Mouse (Mus musculus) skeletal muscle tissue, adult 2 months (tissue): Measurements from ENCODE around the gene Pipox.
A peak's percentile ranks its signal among the peaks of the same experiment; 100 is the strongest.

ENCODE experiments used
- DNase-seq: peaks from one replicate; pipeline ENCODE4 v3.0.0-alpha.2; 2012; ENCODE audit warnings: low read depth, low spot score

Pipox gene

DNA sequence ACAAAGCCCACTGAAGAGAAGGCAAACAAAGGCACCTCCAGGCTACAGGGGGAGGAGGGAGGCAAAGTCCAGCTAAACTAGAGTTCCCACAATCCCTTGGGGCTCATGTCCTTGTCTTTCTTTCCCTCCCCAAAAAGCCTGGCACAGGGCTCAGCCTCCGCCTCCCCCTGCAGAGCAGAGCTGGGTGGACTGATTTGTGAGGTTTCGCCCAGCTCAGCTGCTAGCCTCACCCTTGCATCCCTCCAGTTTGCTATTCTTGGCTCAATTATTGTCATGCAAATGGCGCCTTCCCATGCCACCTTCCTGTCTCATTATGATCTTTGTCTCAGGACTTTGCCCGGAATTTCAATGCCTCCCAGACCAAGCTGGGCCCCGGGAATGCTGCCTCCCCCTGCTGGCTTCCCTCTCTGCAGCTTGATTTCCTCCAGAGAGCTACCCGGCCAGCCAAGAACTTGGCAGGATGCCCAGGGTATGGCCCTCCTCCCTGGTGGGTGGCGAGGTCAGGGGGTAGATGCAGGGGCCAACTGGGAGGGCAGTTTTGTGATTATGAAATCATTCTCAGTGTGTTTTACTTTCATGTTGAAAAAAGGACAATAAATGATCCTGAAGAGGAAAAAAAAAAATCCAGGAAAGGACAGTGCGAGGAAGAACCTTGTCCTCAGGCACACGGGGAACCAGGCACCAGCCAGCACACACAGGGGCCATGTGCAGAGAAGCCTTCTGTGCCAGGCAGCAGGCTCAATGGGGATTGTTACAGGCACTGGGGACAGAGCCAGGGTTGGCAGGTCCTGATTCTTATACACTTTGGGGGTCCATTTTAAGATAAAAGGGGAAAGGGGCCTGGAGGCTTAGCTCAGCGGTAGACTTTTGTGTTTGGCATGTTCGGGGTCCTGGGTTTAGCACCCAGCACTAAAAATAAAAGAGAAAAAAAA is at the start of gene Pipox:
TSS of gene Pipox (minus strand) at position 310 of the 932 bp plus-strand sequence.
- DNase-seq: peak; percentile 62

DNA sequence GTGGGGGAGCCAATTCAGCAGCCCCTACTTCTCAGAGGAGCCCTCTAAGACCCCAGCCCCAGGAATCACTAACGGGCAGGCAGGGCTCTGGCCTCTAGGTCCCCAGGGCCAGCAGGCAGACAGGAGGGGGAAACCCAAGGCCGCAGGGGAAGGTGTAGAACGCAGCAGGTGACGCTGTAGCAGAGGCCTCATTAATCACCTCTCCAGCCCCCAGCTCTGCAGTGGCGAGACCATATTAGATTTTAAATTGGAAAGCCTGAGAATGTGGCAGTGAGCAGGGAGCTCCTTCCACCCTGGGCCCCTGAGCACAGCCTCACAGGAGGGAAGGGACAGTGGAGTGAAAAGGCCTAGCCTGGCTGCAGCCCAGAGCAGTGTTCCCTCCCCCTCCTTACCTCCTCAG is 48.3 kb upstream of the Pipox start:
- no peak for DNase-seq

GRCm38 (mm10) chr11:77937649-77938410 is 43.9 kb upstream of the Pipox start:
- no peak for DNase-seq

GRCm38 (mm10) chr11:77936846-77937245 is 43.0 kb upstream of the Pipox start:
- DNase-seq: no peak

- DNase-seq: no peak
Observed at GRCm38 (mm10) chr11:77934568-77935311, 40.8 kb upstream of the Pipox start.

GRCm38 (mm10) chr11:77934111-77934521 is 40.2 kb upstream of the Pipox start:
- no peak for DNase-seq

GRCm38 (mm10) chr11:77932576-77932975 is 38.7 kb upstream of the Pipox start:
- no peak for DNase-seq

DNA sequence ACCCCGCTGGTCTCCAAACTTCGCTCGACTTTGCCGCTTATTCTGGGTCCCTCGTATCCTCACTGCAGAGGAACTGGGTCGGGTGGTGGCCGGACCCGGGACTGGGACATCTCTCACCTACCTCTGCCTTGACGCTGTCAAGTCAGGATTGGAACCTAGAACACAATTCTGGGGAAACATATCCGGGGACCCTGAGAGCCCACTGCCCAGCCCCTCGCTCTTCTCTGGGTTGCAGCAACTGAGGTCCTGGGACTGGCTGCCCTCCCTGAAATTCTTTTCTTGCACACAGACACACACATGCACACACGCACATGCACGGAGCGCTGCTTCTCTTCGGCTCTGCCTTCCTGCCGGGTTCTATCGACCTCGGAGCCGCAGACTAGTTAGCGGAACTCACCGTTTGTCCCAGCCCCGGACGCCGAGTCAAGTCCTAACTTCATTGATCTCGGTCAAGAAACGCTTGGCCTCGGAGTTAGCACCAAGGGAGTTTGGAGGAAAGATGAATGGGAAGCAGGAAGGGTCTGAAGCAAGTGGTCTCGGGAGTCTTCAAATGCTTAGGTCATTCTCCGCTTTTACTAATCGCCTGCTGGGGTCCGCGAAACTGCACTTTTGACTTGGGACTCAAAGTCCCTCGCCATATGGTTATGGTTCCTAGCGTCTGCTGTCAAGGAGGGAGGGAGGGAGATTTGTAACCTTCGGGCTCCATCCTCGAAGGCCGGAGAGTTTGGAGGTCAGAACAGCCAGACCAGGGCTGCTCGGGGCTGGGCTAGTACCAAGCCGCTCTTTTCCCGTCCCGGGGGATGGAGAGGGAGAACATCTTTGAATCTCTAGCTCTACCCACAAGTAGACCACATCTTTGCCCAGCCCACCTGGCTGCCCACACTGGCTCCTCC is 37.9 kb upstream of the Pipox start:
- DNase-seq: no peak

DNA sequence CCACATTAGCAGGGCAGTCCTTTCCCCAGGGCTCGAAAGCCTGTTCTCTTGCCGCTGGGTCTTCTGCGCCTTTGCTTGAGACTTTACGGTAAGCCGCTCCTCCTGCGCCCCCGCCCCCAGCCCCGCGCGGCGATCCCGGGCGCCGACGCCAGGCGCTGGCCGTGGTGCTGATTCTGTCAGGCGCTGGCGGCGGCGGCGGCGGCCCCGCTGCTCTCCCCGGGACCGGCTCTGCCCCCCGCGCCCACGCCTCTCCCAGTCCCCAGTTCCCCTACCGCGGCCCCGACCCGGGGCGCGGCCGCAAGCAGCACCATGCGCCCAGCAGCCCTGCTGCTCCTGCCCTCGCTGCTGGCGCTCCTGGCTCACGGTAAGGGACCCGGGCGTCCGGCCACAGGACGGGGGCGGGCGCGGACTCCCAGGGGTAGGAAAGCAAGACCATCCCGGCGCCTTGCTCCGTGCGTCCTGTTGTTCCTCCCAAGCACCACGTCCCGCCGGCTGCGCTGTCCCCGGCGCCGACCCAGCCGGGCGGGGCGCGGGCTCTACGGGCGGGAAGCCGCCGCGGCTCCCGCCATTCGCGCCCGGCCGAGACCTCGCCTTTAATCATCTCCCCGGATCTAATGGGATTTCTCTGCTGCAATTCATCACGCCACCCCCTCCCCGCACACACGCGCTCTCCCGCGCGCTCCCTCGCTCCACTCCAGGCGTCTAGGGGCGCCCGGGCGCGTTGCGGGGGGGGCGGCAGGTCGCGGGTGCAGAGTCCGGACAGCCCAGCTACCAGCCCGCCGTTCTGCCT is 37.0 kb upstream of the Pipox start, which contains the start of gene Sez6:
TSS of gene Sez6 (plus strand) at position 50 of the 790 bp plus-strand sequence.
- peak; percentile 12 for DNase-seq

GRCm38 (mm10) chr11:77927837-77928236 is 33.9 kb upstream of the Pipox start:
- no peak for DNase-seq

GRCm38 (mm10) chr11:77926666-77927065 is 32.8 kb upstream of the Pipox start:
- no peak for DNase-seq

DNA sequence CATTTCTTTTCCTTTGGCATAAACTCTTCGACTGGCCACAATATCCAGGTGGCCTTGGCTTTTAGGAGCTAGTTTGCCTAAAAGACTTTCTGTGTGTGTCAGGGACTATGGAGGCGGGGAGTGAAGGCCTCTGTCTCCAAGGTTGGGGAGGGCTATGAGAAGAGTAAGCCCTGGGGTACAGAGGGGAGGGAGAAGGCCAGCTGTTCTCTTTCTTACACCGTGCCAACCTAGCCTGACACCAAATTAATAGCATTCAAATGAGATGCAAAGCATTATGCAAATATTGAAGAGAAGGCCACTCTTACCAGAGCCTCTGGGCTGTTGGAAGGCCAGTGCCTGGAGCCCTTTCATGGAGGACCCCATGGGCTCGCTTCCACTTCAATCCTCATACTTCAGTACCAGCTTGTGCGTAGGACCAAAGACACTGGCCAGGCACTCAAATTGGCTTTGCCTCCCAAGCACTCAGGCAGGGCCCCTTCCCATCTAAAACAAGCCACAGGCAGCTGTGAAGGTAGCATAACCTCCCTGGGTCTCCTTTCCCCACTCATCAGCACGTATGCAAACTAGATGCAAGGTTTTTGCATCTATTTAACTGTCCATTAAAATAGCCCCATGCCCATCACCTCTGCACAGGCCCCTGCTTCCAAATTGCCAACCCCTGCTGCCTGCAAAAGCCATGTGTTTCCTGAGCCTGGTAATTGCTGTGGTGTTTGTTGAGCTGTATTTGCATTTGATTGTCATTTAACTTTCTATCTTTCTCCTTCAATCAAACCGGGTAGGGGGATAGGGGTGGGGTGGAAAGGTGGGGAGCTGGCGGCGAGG is 32.2 kb upstream of the Pipox start:
- no peak for DNase-seq

DNA sequence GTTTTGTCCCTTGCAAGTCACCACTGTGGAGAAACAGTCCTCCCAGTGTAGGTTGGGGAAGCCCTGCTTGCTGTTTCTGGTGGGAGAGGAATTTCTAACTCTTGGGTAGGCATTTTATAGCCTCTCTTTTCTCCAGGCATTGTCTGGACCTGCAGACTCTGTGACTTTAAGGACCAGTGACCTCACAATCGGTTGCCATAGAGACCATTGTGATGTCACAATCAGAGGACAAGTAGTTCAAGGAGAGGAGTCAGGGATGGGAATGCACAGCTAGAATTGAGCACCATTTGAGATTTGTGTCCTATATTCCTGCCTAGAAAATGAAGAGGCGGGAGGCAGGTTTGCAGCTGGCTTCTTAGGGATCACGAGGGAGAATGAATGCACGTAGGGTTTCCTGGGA is 29.4 kb upstream of the Pipox start:
- no peak for DNase-seq

DNA sequence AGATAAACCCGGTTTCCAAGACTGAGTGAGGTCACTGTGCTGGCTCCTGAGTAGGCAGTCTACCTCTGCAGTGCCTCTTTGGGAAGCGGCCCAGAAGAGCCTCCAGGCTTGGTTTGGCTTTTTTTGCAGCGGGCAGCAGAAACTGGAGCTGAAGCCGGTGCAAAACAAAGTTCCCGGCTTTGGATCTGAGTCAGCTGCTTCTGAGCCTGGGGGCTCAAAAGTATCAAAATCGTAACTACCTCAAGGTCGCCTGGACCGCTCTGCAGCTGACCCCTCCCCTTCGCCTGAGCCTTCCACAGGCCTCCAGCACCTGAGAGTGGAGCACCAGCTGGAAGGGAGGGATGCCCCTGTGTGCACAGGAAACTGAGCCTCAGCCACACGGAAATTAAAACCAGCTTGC is 23.3 kb upstream of the Pipox start:
- DNase-seq: no peak

DNA sequence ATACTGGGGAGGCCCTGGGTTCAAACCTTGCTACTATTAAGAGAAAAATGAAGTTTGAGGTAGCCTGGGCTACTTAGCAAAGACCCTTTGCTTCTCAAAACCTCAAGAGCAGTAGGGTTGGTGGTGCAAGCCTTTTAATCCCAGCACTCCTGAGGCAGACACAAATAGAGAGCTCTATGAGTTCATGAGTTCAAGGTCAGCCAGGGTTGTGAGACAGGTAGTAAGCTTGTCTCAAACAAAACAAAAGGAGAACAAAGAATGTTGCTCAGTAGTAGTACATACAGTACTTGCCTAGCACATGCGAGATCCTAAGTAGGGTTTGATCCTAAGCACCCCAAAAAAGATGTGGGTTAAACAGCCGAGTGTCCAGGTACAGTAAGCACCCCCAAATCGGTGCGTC is 22.8 kb upstream of the Pipox start:
- DNase-seq: no peak

- DNase-seq: no peak
Observed at GRCm38 (mm10) chr11:77914598-77915260, 20.8 kb upstream of the Pipox start.

DNA sequence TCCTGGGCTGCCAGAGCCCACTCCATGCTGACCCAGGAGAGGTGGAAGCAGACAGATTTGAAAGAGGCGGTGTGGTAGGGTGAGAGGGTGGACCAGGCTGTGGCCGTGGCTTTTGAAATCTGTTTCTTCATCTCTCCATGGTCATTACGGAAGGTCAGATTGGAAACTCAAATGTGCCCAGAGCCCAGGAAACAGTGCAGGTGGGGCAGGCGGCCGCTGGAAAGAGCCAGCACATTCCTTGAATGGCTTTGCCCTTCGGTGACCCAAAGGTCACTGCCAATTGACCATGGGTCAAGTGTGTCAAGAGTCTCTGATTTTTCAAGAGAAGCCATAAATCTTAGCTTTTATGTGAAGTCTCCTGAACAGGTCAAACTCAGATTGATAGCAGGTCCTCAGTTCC is 19.6 kb upstream of the Pipox start:
- no peak for DNase-seq

GRCm38 (mm10) chr11:77909776-77910175 is 15.9 kb upstream of the Pipox start:
- no peak for DNase-seq

GRCm38 (mm10) chr11:77909376-77909775 is 15.5 kb upstream of the Pipox start:
- no peak for DNase-seq
